Mouse (Mus musculus) thymus, adult 2 months (tissue): ENCODE measurements around the gene Kbtbd12. TPM values are rescaled to one million over a fixed set of nuclear protein-coding genes. Genes with fewer than 3 reads are reported as not detected.

Experiments used
- DNase-seq: peaks from one replicate; pipeline ENCODE4 v3.0.0; 2021
- H3K27ac ChIP-seq: fragments of 200-500 bp; 2 replicates; pipeline ENCODE4 v1.5.1; 2012; ENCODE audit warnings: low read length, control low read depth; ENCODE audit not compliant: control insufficient read depth, insufficient read depth
- H3K27me3 ChIP-seq: fragments of 200-500 bp; 2 replicates; pipeline ENCODE4 v1.6.1; 2012; ENCODE audit warnings: mild to moderate bottlenecking, low read length, moderate library complexity, mixed read lengths; ENCODE audit not compliant: control insufficient read depth, insufficient read depth
- H3K36me3 ChIP-seq: fragments of 200-500 bp; 2 replicates; pipeline ENCODE4 v1.6.1; 2012; ENCODE audit warnings: mild to moderate bottlenecking, low read length, moderate library complexity; ENCODE audit not compliant: control insufficient read depth, insufficient read depth
- H3K4me1 ChIP-seq: fragments of 200-500 bp; replicated peaks from 2 replicates; pipeline ENCODE4 v1.6.1; 2012; ENCODE audit warnings: low read length; ENCODE audit not compliant: control insufficient read depth, insufficient read depth
- H3K4me3 ChIP-seq: fragments of 200-500 bp; 2 replicates; pipeline ENCODE4 v1.5.1; 2012; ENCODE audit warnings: mild to moderate bottlenecking, low read length, control low read depth, moderate library complexity; ENCODE audit not compliant: control insufficient read depth, insufficient read depth
- CTCF ChIP-seq: fragments of 200-500 bp; IDR thresholded peaks from 2 replicates; pipeline ENCODE4 v1.5.1; 2012; ENCODE audit warnings: mild to moderate bottlenecking, control low read depth, low read length, moderate library complexity, borderline replicate concordance; ENCODE audit not compliant: control insufficient read depth, poor library complexity, insufficient read depth; ENCODE audit errors: extremely low read depth
- POLR2A ChIP-seq: fragments of 200-500 bp; IDR thresholded peaks from 2 replicates; pipeline ENCODE4 v1.6.1; 2012; ENCODE audit warnings: mild to moderate bottlenecking, low read length, control low read depth, moderate library complexity; ENCODE audit not compliant: control insufficient read depth, poor library complexity, insufficient read depth; ENCODE audit errors: extremely low read depth
- WGBS: fragments of 180-500 bp; shearing (Covaris S2); methylation state at CpG from one replicate; pipeline ENCODE4 v1.1.7; 2018; 5-methylcytosine and 5-hydroxymethylcytosine counted together
- polyA plus RNA-seq: library from polyadenylated mRNA; depleted of rRNA; stranded (reverse); fragments of >200 nt; gene quantifications from 2 replicates; pipeline ENCODE4 v1.2.3, GENCODE M21; 2012

Kbtbd12 gene
- polyA plus RNA-seq, 1 experiment, result 1.1 TPM

DNA sequence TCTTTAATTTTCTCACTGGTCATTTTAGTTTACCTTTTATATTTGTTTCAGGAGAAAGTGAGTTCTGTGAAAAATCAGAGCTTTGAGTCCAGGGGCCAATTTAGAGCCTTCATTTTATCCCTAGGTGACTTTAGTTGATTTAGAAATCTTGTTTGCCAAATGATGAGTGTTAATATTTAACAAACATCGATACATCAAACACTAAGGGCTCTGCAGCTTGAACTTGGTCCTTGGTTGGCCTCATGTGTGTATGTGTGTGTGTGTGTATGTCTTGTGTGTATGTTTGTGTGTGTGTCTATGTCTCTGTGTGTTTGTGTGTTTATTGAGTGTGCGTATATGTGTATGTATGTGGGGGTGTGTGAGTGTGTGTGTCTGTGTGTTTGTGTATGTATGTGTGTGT, 7.9 kb downstream of the Kbtbd12 start:
- H3K4me3 ChIP-seq, result no peak overlapping the region
- no peaks in the 10 kb centered on the region for H3K36me3 ChIP-seq
- H3K27ac ChIP-seq, result no peak overlapping the region
- 97% methylated on average over 2 of the region's 2 CpGs for WGBS
- DNase-seq, result no peak
- H3K4me1 ChIP-seq, result peaks cover 5% of the 10 kb centered on the region; the same call in 1 of the 2 replicates
- no peak for TF ChIP-seq POLR2A
- TF ChIP-seq CTCF, result no peak
- H3K27me3 ChIP-seq, result no peaks in the 10 kb centered on the region

DNA sequence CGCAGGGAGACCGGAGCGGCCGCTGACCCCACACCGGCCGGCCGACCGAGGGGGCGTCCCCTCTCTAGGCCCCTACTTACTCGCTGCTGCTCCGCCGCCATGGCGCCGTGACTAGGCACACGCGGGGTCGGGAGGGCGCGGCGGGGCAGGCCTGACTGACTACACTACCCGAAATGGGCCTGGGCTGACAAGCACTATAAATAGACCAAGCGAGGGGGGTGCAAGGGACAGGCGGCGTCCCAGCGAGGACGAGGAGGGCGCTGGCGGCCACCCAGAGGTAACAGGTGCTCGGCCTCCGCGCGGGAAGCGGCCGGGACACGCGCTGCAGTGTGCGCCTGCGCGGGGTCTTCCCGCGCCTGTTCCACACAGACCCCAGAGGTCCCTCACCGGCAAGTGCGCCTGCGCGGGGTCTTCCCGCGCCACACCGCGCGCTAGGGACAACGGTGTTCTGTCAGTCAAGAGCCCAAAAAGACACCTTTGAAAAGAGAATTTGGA, 10.4 kb downstream of the Kbtbd12 start:
- Histone ChIP-seq H3K27ac (no peak overlapping the region), H3K4me3 (peak overlapping the region; percentile 53), H3K4me1 (peaks cover 5% of the 10 kb centered on the region; the same call in 1 of the 2 replicates), H3K36me3 (no peaks in the 10 kb centered on the region), H3K27me3 (no peaks in the 10 kb centered on the region)
- DNase-seq, result peak; percentile 65
- TF ChIP-seq POLR2A (no peak), CTCF (0 out of 2 replicates have a peak, but pooled peaks have one; percentile 11)
- WGBS, result 1% methylated on average over 51 of the region's 51 CpGs

DNA sequence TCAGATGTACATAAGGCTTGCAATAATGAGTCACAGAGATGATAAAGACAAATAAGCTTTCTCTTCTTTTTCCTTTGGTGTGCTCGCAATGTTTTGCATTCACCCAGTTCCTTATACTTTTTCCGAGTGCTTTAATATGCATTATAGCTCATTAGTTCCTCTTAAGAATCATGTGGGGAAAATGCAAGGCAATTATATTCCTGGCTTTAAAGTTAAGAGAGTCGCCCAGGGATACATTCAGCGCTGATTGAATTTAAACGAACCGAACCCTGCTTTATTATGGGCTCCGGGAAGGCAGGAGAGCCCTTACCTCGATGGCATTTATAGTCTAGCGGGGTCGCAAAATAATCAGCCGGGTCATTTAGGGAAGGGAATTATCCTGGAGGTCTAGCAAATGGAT, 10.8 kb downstream of the Kbtbd12 start:
- Histone ChIP-seq H3K36me3 (no peaks in the 10 kb centered on the region), H3K4me3 (peak overlapping the region; percentile 53), H3K27ac (no peak overlapping the region), H3K4me1 (peaks cover 5% of the 10 kb centered on the region; the same call in 1 of the 2 replicates), H3K27me3 (no peaks in the 10 kb centered on the region)
- DNase-seq, result no peak
- TF ChIP-seq POLR2A (no peak), CTCF (no peak)
- 25% methylated on average over 11 of the region's 11 CpGs for WGBS

DNA sequence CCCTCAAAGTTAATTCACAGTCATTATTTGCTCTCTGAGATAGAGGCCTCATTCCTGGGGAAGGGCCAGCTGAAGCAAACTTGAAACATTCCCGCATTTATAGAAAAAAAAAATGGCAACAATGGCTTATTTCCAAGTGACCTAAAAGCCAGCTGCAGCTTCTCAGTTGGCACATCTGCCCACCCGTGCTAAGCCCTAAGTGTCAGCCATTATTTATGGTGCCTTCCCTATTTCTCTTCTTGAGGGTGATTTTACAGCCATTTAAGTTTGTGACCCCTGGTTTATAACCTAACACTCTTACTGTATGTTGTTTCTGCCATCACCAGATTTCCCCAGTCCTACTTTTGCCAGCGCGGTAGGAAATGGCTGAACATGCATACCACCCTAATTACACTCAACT, 11.3 kb downstream of the Kbtbd12 start:
- 79% methylated on average over 4 of the region's 4 CpGs for WGBS
- DNase-seq, result no peak
- TF ChIP-seq CTCF, result no peak
- TF ChIP-seq POLR2A, result no peak
- Histone ChIP-seq H3K27me3 (no peaks in the 10 kb centered on the region), H3K36me3 (no peaks in the 10 kb centered on the region), H3K4me1 (peaks cover 5% of the 10 kb centered on the region; the same call in 1 of the 2 replicates), H3K4me3 (no peak overlapping the region), H3K27ac (no peak overlapping the region)

DNA sequence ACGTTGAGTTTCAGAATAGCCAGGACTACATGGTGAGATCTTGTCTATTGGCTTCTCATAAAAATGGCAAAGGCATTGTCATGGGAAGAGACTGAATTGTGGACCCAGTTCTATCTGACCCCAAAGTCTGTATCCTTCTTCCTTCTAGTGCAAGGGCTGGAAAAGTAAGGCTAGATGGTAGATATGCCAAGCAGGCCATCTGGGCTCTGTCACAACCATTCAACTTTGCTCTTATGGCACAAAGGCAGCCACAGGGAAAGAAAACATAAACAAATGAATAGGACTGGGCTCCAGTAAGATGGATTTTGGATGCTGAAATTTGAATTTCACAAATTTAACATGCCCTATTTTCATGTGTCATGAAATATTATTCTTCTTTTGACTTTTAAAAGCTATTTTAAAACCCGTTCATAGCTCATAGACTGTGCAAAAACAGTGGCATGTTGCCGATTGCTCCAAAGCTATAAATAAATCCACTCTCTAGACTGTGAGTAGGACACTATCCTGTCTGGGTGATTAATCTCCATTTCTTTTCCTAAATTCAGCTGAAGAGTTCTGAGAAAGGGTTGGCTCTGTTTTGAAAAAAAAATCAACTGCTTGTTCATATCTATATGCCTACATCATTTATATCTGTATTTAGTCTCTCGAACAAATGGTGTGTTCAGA, 15.8 kb downstream of the Kbtbd12 start:
- H3K27ac ChIP-seq, result no peak overlapping the region
- no peak for DNase-seq
- WGBS, result 91% methylated on average over 4 of the region's 4 CpGs
- H3K4me3 ChIP-seq, result no peak overlapping the region
- TF ChIP-seq CTCF, result no peak
- no peak for TF ChIP-seq POLR2A
- no peaks in the 10 kb centered on the region for H3K36me3 ChIP-seq
- no peaks in the 10 kb centered on the region for H3K4me1 ChIP-seq
- H3K27me3 ChIP-seq, result no peaks in the 10 kb centered on the region

DNA sequence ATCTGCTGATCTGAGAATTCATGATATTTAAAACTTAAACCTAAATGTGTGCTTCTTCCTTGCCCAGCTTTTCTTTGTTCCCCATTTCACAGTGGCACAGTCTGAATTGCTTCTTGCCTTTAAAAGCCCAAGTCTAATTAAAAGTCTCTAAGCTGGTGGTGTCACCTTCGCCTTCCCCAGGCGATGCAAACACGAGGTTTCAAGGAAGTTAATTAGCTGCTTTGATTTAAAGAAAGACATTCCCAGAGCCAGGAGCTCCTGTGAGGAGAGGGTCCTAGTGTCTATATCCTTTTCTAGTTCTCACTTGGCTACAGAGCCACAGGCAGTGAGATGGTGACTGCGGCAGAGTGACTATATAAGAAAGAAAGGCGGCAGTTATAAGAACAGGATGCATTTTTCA, 18.2 kb downstream of the Kbtbd12 start:
- no peaks in the 10 kb centered on the region for H3K27me3 ChIP-seq
- H3K4me3 ChIP-seq, result no peak overlapping the region
- WGBS, result 80% methylated on average over 5 of the region's 5 CpGs
- H3K4me1 ChIP-seq, result no peaks in the 10 kb centered on the region
- DNase-seq, result no peak
- no peak overlapping the region for H3K27ac ChIP-seq
- TF ChIP-seq CTCF (no peak), POLR2A (no peak)
- H3K36me3 ChIP-seq, result no peaks in the 10 kb centered on the region

DNA sequence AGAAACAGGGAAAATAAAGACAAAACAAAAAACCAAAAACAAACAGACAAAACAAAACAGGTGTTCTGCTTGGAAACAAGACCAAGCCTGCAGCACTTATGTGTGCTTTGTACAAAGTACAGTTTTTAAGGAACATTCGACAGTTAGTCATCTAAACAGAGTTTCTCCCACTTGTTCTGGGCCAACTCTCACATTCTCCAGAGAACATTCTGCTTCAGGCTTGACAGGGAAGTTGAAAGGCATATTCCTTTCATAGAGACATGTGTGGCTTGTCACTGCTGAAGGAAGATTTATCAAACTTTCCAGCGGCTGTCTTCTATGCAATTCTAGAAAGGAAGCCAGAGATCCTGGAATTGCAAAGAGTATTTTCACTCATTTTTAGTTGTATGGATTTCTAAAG, 22.4 kb downstream of the Kbtbd12 start:
- no peak for DNase-seq
- TF ChIP-seq CTCF (no peak), POLR2A (no peak)
- Histone ChIP-seq H3K4me1 (no peaks in the 10 kb centered on the region), H3K4me3 (no peak overlapping the region), H3K27ac (no peak overlapping the region), H3K36me3 (no peaks in the 10 kb centered on the region), H3K27me3 (no peaks in the 10 kb centered on the region)
- WGBS, result 87% methylated on average over 2 of the region's 2 CpGs
